Mouse (Mus musculus) lung, postnatal 36 days (tissue): Measurements from ENCODE around the gene Med12l.
A peak's percentile ranks its signal among the peaks of the same experiment; 100 is the strongest.

Source experiments
- DNase-seq: peaks from one replicate; pipeline ENCODE4 v3.0.0; 2022; ENCODE audit warnings: mixed read lengths

Gene Med12l

GRCm38 (mm10) chr3:59260745-59261144 lies 255.1 kb downstream of the Med12l start:
- DNase-seq: peak; percentile 51

- DNase-seq: no peak
Observed at GRCm38 (mm10) chr3:59261709-59262472, 256.3 kb downstream of the Med12l start.

- DNase-seq: no peak
Observed at GRCm38 (mm10) chr3:59262704-59263103, 257.1 kb downstream of the Med12l start, which contains the start of gene P2ry12. P2ry12 (minus strand) TSS chr3:59262871.

- DNase-seq: no peak
Observed at GRCm38 (mm10) chr3:59263417-59263816, 257.8 kb downstream of the Med12l start.

GRCm38 (mm10) chr3:59263988-59264387 lies 258.4 kb downstream of the Med12l start:
- peak; percentile 65 for DNase-seq

GRCm38 (mm10) chr3:59270811-59271210 lies 265.2 kb downstream of the Med12l start:
- DNase-seq: no peak

GRCm38 (mm10) chr3:59277502-59278253 lies 272.1 kb downstream of the Med12l start:
- DNase-seq: no peak

- DNase-seq: no peak
Observed at GRCm38 (mm10) chr3:59278254-59278533, 272.6 kb downstream of the Med12l start.

- no peak for DNase-seq
Observed at GRCm38 (mm10) chr3:59278620-59279019, 273.0 kb downstream of the Med12l start.

- no peak for DNase-seq
Observed at GRCm38 (mm10) chr3:59290551-59290950, 284.9 kb downstream of the Med12l start.

GRCm38 (mm10) chr3:59293437-59294199 lies 288.0 kb downstream of the Med12l start:
- no peak for DNase-seq

- no peak for DNase-seq
Observed at GRCm38 (mm10) chr3:59295699-59296562, 290.3 kb downstream of the Med12l start.

- DNase-seq: no peak
Observed at GRCm38 (mm10) chr3:59296563-59297130, 291.0 kb downstream of the Med12l start.

GRCm38 (mm10) chr3:59297653-59298052 lies 292.0 kb downstream of the Med12l start:
- DNase-seq: no peak

GRCm38 (mm10) chr3:59304944-59305343 lies 299.3 kb downstream of the Med12l start:
- DNase-seq: no peak

GRCm38 (mm10) chr3:59305518-59305917 lies 299.9 kb downstream of the Med12l start:
- peak; percentile 27 for DNase-seq

- peak; percentile 54 for DNase-seq
Observed at GRCm38 (mm10) chr3:59312610-59313009, 307.0 kb downstream of the Med12l start.

GRCm38 (mm10) chr3:59316077-59316476 lies 310.5 kb downstream of the Med12l start:
- DNase-seq: peak; percentile 16

- peak; percentile 75 for DNase-seq
Observed at GRCm38 (mm10) chr3:59321278-59321876, 315.8 kb downstream of the Med12l start.

- no peak for DNase-seq
Observed at GRCm38 (mm10) chr3:59328526-59328925, 322.9 kb downstream of the Med12l start.

GRCm38 (mm10) chr3:59341647-59342427 lies 336.2 kb downstream of the Med12l start:
- DNase-seq: peak; percentile 32
